ENCODE assay signal across 26 mouse cellular contexts in genomic region chr5:134141236-134141635, GRCm38 (mm10). TPM values are rescaled to one million over a fixed set of nuclear protein-coding genes. Genes with fewer than 3 reads are reported as not detected.
DNase-seq lines count a peak whose midpoint lies in the region; ATAC-seq and TF ChIP-seq lines count a peak whose summit lies in the region.
"Had no signal": no experiment of that assay in that cellular context is flagged by ENCODE, and none has a peak within 500 bp of the region (broad histone marks: within the 10 kb centered on the region; RNA-seq: fewer than 3 reads in every experiment).

No protein-coding gene starts in this region.

- no peaks in the 10 kb centered on the region for H3K9me3 ChIP-seq in lung, embryonic 14.5 days (ENCODE audit: low read depth, low read length)
- no peaks in the 10 kb centered on the region for H3K9me3 ChIP-seq in lung, postnatal 0 days (ENCODE audit: low read length)
- H3K9me3 ChIP-seq: embryonic facial prominence, embryonic 15.5 days had no signal

- ATAC-seq in lung, embryonic 14.5 days (ENCODE audit: insufficient read depth), result peak; percentile 60; the same call in 1 of the 2 replicates
- ATAC-seq in lung, postnatal 0 days, result peak; percentile 92
- ATAC-seq: CD4-positive, CD25-positive, alpha-beta regulatory T cell, adult 4 months; forebrain, embryonic 14.5 days; forebrain, postnatal 0 days; hindbrain, postnatal 0 days; inflammation-experienced regulatory T-cells, adult 6 months had no signal

- H3K4me2 ChIP-seq in lung, embryonic 14.5 days, result no peak overlapping the region
- no peak overlapping the region for H3K4me2 ChIP-seq in lung, postnatal 0 days (replicated peaks; ENCODE audit: low read depth, low read length)
- H3K4me2 ChIP-seq: embryonic facial prominence, embryonic 15.5 days; heart, embryonic 13.5 days; hindbrain, embryonic 14.5 days had no signal

- H3K4me3 ChIP-seq in lung, embryonic 14.5 days (ENCODE audit: low read depth, low read length), result no peak overlapping the region
- no peak overlapping the region for H3K4me3 ChIP-seq in lung, adult 2 months (replicated peaks; ENCODE audit: extremely low read depth, low read depth, low read length)
- no peak overlapping the region for H3K4me3 ChIP-seq in lung, postnatal 0 days (ENCODE audit: low read depth, low read length)
- H3K4me3 ChIP-seq: embryonic facial prominence, embryonic 15.5 days; heart, adult 2 months; heart, embryonic 10.5 days; heart, embryonic 13.5 days had no signal

- DNase-seq in lung, embryonic 14.5 days, result peak; percentile 34
- DNase-seq in lung, adult 2 months, result no peak
- DNase-seq in lung, postnatal 0 days (ENCODE audit: low spot score), result peak; percentile 76
- no peak for DNase-seq in lung, postnatal 14 days
- peak; percentile 73 for DNase-seq in ZHBTc4 (ENCODE audit: low read depth, low spot score)
- DNase-seq in right cerebral cortex, postnatal 25 days, result no peak
- DNase-seq in ovary, postnatal 10 days (ENCODE audit: low spot score), result no peak
- DNase-seq: adrenal gland, adult 2 months; adrenal gland, postnatal 14 days; cerebellum, adult 11 months; cerebellum, adult 2 months; cerebellum, adult 9-11 months; cerebellum, postnatal 25 days; forebrain, postnatal 0 days; gastrocnemius, postnatal 36 days; heart, adult 2 months; heart, postnatal 14 days; heart, postnatal 4 days had no signal

- H3K4me1 ChIP-seq in lung, embryonic 14.5 days (ENCODE audit: insufficient read depth), result no peaks in the 10 kb centered on the region
- no peaks in the 10 kb centered on the region for H3K4me1 ChIP-seq in lung, adult 2 months (ENCODE audit: control insufficient read depth, insufficient read depth, low read length)
- H3K4me1 ChIP-seq in lung, postnatal 0 days (ENCODE audit: insufficient read depth, low read depth, low read length), result no peaks in the 10 kb centered on the region
- H3K4me1 ChIP-seq: embryonic facial prominence, embryonic 15.5 days; heart, embryonic 13.5 days had no signal

- 49% methylated on average over 7 of the region's 7 CpGs for WGBS in lung, embryonic 14.5 days
- WGBS in lung, adult 2 months, result 71% methylated on average over 7 of the region's 7 CpGs
- WGBS in lung, postnatal 0 days, result 43% methylated on average over 7 of the region's 7 CpGs

- TF ChIP-seq EP300 in lung, postnatal 0 days (IDR thresholded peaks at IDR 0.05), result no peak

- H3K27me3 ChIP-seq in lung, embryonic 14.5 days (ENCODE audit: insufficient read depth, low read length), result no peaks in the 10 kb centered on the region
- no peaks in the 10 kb centered on the region for H3K27me3 ChIP-seq in lung, postnatal 0 days (replicated peaks; ENCODE audit: insufficient read depth, low read length)
- H3K27me3 ChIP-seq: embryonic facial prominence, embryonic 15.5 days; heart, embryonic 13.5 days had no signal

- no peak overlapping the region for H3K9ac ChIP-seq in lung, embryonic 14.5 days
- H3K9ac ChIP-seq in lung, postnatal 0 days (replicated peaks; ENCODE audit: low read depth), result no peak overlapping the region
- H3K9ac ChIP-seq: embryonic facial prominence, embryonic 15.5 days; forebrain, postnatal 0 days; heart, embryonic 13.5 days; hindbrain, embryonic 14.5 days had no signal

- no peaks in the 10 kb centered on the region; the same call in 1 of the 2 replicates for H3K36me3 ChIP-seq in lung, embryonic 14.5 days (ENCODE audit: insufficient read depth)
- no peaks in the 10 kb centered on the region for H3K36me3 ChIP-seq in lung, postnatal 0 days (ENCODE audit: insufficient read depth, low read length)

- no peak for TF ChIP-seq CTCF in lung, embryonic 14.5 days (IDR thresholded peaks at IDR 0.05; ENCODE audit: low read depth)
- TF ChIP-seq CTCF in lung, adult 2 months (IDR thresholded peaks at IDR 0.05; ENCODE audit: insufficient read depth, low read length), result no peak
- no peak for TF ChIP-seq CTCF in lung, postnatal 0 days (IDR thresholded peaks at IDR 0.05)

- no peak overlapping the region for H3K27ac ChIP-seq in lung, embryonic 14.5 days (ENCODE audit: low read depth)
- peak overlapping the region; percentile 43; the same call in 1 of the 2 replicates for H3K27ac ChIP-seq in lung, postnatal 0 days (ENCODE audit: low read length)
- H3K27ac ChIP-seq: embryonic facial prominence, embryonic 15.5 days; heart, adult 2 months; heart, embryonic 10.5 days; heart, embryonic 13.5 days; hindbrain, embryonic 14.5 days; hindbrain, postnatal 0 days had no signal

- TF ChIP-seq POLR2A in lung, adult 2 months (IDR thresholded peaks at IDR 0.05; ENCODE audit: borderline replicate concordance, extremely low read depth, low read depth, low read length), result no peak

RNA-seq across cellular contexts. Expression of gene Rcc1l, which starts 35.3 kb away (rescaled TPM):
- 31.2 and 35.5 TPM in 2 replicates for polyA plus RNA-seq in lung, embryonic 14.5 days (2014; fragmentation: Nextera tagmentation; extraction: Ambion mirVana)
- 12.5 and 13.3 TPM in 2 replicates for polyA plus RNA-seq in lung, adult 2 months (2012; rRNA removed)
- 11.3 and 11.4 TPM in 2 replicates for polyA plus RNA-seq in lung, postnatal 0 days (2015; fragmentation: Nextera tagmentation; extraction: Ambion mirVana)

RNA-seq across cellular contexts. Expression of gene Castor2, which starts 41.7 kb away (rescaled TPM):
- polyA plus RNA-seq in lung, embryonic 14.5 days (2014; fragmentation: Nextera tagmentation; extraction: Ambion mirVana), result 3.7 and 4.9 TPM in 2 replicates
- polyA plus RNA-seq in lung, adult 2 months (2012; rRNA removed), result 6.6 and 11.2 TPM in 2 replicates
- 6.3 and 7.8 TPM in 2 replicates for polyA plus RNA-seq in lung, postnatal 0 days (2015; fragmentation: Nextera tagmentation; extraction: Ambion mirVana)

RNA-seq across cellular contexts. Expression of gene Gtf2ird2, which starts 42.6 kb away (rescaled TPM):
- polyA plus RNA-seq in lung, embryonic 14.5 days (2014; fragmentation: Nextera tagmentation; extraction: Ambion mirVana), result 6.9 and 9.6 TPM in 2 replicates
- 5.2 and 5.4 TPM in 2 replicates for polyA plus RNA-seq in lung, adult 2 months (2012; rRNA removed)
- polyA plus RNA-seq in lung, postnatal 0 days (2015; fragmentation: Nextera tagmentation; extraction: Ambion mirVana), result 4.4 and 5.6 TPM in 2 replicates

Comparison
In these comparisons a context has a peak if more than half of its experiments do, and no peak if none do; other contexts are left out.
1. DNase-seq: peak in lung, embryonic 14.5 days (single experiment), lung, postnatal 0 days (single experiment) and ZHBTc4 (single experiment); none in lung, adult 2 months (single experiment), lung, postnatal 14 days (single experiment), right cerebral cortex, postnatal 25 days (single experiment) and ovary, postnatal 10 days (single experiment).